Mouse (Mus musculus): ENCODE results near the gene Ms4a10. TPM values are rescaled to one million over a fixed set of nuclear protein-coding genes. Genes with fewer than 3 reads are reported as not detected.

The Ms4a10 gene
- polyA plus RNA-seq, 1 experiment, result not detected

DNA sequence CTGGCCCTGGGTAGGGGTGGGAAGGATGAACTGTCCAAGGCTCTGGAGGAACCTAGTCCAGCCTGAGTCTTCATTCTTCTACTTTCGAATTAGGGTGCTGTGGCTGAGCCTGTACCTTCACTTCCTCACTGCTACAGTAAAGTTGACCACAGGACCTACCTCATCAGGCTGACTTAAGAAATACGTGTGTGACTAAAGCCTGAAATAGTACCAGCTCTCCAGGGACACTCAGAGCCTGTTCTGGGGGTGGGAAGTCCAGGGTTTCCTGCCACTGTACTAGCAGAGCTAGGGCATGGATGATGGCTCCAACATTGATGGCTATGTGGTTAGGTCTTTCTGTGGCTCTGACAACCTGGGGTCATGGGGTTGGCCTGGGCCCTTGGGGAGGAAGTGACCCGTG, 30.5 kb downstream of the Ms4a10 start:
- 0 out of 2 replicates have a peak, but pooled peaks cover 7% of the 10 kb centered on the region for H3K4me1 ChIP-seq (ENCODE audit: control insufficient read depth, insufficient read depth, insufficient read length, low read length)
- no peak overlapping the region for H3K27ac ChIP-seq (replicated peaks; ENCODE audit: low read depth, low read length)
- no peak overlapping the region for H3K4me3 ChIP-seq (ENCODE audit: insufficient read depth, low read depth, low read length)

DNA sequence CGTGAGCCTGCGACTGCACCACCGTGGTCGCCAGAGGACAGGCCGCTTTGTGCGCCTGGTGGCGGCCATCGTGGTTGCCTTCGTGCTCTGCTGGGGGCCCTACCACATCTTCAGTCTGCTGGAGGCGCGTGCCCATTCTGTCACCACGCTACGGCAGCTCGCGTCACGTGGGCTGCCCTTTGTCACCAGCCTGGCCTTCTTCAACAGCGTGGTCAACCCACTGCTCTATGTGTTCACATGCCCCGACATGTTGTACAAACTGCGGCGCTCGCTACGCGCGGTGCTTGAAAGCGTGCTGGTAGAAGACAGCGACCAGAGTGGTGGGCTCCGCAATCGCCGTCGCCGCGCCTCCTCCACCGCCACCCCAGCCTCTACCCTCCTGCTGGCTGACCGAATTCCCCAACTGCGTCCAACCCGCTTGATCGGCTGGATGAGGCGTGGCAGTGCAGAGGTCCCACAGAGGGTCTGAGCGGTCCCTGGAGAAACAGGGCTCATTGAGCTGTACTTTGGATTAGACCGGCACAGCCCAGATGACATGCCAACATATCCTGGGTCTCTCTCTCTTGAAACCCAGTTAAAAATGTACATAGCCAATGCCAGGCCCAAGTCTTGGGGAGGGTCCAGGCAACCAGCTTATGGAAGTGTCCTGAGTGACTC, 33.5 kb downstream of the Ms4a10 start:
- H3K4me1 ChIP-seq (ENCODE audit: control insufficient read depth, insufficient read depth, insufficient read length, low read length), result no peaks in the 10 kb centered on the region
- H3K4me3 ChIP-seq (ENCODE audit: insufficient read depth, low read depth, low read length), result peak overlapping the region; percentile 33
- H3K27ac ChIP-seq (replicated peaks; ENCODE audit: low read depth, low read length), result no peak overlapping the region

DNA sequence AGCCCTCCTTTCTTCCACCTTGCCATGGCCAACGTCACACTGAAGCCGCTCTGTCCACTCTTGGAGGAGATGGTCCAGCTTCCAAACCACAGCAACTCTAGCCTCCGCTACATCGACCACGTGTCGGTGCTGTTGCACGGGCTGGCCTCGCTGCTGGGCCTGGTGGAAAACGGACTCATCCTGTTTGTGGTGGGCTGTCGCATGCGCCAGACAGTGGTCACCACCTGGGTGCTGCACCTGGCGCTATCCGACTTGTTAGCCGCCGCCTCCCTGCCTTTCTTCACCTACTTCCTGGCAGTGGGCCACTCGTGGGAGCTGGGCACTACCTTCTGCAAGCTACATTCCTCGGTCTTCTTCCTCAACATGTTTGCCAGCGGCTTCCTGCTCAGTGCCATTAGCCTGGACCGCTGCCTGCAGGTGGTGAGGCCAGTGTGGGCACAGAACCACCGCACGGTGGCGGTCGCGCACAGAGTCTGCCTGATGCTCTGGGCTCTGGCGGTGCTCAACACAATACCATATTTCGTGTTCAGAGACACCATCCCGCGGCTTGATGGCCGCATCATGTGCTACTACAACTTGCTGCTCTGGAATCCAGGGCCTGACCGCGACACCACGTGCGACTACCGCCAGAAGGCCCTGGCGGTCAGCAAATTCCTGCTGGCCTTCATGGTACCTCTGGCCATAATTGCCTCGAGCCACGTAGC, 34.2 kb downstream of the Ms4a10 start:
- Histone ChIP-seq H3K4me1 (ENCODE audit: control insufficient read depth, insufficient read depth, insufficient read length, low read length) (no peaks in the 10 kb centered on the region), H3K27ac (replicated peaks; ENCODE audit: low read depth, low read length) (no peak overlapping the region), H3K4me3 (ENCODE audit: insufficient read depth, low read depth, low read length) (peak overlapping the region; percentile 33)

DNA sequence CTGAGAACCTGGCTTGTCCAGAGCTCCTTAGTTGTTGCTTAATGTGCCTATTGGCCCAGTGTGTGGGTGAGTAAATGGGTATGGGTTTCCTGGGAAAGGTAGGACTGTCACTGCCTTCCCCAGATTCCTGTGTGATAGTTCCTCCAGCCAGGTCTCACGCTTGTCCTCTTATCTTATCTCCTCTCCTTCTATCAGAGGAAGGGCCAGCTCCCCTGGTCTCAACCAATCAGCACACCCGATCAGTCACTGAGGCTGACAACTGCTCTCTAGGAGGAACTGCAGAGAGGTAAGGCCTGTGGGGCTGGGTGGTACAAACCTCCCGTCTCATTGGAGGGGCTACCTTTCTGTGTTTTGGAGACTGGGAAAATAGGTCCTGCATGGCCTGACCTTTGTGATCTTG, 35.7 kb downstream of the Ms4a10 start:
- H3K4me1 ChIP-seq (ENCODE audit: control insufficient read depth, insufficient read depth, insufficient read length, low read length), result no peaks in the 10 kb centered on the region
- no peak overlapping the region for H3K4me3 ChIP-seq (ENCODE audit: insufficient read depth, low read depth, low read length)
- H3K27ac ChIP-seq (replicated peaks; ENCODE audit: low read depth, low read length), result no peak overlapping the region

DNA sequence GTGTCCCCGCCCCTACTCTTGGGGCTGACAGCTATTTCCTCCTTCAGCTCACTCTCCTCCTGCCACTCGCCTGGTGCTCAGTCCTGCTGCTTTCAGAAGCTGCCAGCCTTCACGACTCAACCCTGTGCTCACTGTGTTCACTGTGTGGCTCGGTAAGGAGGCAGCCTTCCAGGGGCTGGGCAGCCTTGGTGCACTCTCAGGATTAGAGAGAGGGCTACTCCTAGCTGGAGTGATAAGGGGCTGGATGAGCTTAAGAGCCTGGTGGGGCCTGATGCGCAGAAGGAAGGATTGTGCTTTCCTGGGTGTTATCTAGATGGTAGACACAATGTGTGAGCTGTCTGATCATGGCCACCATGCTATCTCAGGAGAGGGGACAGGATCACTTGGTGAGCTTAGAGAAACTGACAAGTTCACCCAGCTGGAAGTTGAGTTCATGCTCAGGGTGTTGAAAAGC, 37.3 kb downstream of the Ms4a10 start, which contains the start of gene Ptgdr2:
Gene Ptgdr2 (plus strand): TSS at position 51 of the 454 bp plus-strand sequence.
- no peak within 1 kb of the TSS for H3K4me3 ChIP-seq (ENCODE audit: insufficient read depth, low read depth, low read length)
- H3K27ac ChIP-seq (replicated peaks; ENCODE audit: low read depth, low read length), result no peak within 1 kb of the TSS
- no peaks in the 10 kb centered on the region for H3K4me1 ChIP-seq (ENCODE audit: control insufficient read depth, insufficient read depth, insufficient read length, low read length)

DNA sequence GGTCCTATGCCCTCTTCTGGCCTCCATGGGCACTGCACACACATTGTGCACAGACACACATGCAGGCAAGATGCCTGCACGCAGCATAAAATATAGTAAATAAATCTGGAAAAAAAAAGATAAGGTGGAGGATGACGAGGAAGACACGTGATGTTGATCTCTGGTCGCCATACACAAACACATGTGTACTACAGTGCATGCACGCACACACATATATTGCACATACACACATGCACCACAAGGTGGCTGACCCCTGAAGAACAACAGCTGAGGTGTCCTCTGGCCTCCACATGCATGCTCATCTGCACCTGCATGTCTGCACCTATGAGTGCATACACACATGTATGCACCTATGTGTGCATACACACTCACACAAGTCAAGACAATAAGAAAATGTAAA, 38.4 kb downstream of the Ms4a10 start:
- H3K27ac ChIP-seq (replicated peaks; ENCODE audit: low read depth, low read length), result no peak overlapping the region
- H3K4me1 ChIP-seq (ENCODE audit: control insufficient read depth, insufficient read depth, insufficient read length, low read length), result no peaks in the 10 kb centered on the region
- H3K4me3 ChIP-seq (ENCODE audit: insufficient read depth, low read depth, low read length), result no peak overlapping the region

DNA sequence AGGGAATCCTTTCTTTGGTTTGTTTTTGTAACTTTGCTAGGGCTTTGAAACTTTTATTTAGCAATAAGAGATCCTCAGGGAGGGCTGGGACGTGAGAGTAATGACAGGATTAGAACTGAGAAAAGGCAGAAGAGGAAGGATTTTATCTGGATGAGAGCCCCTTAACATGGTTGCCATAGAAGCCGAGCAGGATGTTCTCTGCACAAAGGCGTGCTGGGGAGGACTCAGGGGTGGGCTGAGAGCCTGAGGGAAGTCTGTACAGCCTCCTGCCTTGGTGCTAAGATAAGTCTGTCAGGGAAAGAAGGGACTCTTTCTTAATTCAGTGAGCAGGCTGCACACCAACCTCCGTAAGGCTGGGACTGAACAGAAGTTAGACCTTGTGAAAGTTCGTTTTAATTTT, 39.4 kb downstream of the Ms4a10 start:
- Histone ChIP-seq H3K27ac (replicated peaks; ENCODE audit: low read depth, low read length) (no peak overlapping the region), H3K4me3 (ENCODE audit: insufficient read depth, low read depth, low read length) (no peak overlapping the region), H3K4me1 (ENCODE audit: control insufficient read depth, insufficient read depth, insufficient read length, low read length) (no peaks in the 10 kb centered on the region)

DNA sequence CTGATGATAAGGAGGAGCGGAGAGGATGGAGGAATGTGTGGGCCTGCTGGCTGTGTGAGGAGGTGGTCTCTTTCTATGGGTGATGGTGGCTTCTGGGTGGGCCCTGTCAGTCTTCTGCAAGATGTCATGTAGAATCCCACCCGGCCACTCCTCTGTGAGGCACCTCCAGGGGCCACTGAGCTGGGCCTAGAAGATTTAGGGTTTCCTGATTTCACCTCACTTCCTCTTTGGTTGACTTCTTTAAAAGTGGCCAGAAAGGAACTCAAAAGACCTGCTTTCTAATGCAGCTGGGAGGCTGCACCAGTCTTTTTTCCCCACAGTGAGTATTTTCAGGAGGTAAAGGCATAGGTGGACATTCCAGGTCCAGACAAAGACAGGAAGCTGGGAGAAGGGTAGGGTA, 43.8 kb downstream of the Ms4a10 start:
- Histone ChIP-seq H3K27ac (replicated peaks; ENCODE audit: low read depth, low read length) (no peak overlapping the region), H3K4me3 (ENCODE audit: insufficient read depth, low read depth, low read length) (no peak overlapping the region), H3K4me1 (ENCODE audit: control insufficient read depth, insufficient read depth, insufficient read length, low read length) (no peaks in the 10 kb centered on the region)

DNA sequence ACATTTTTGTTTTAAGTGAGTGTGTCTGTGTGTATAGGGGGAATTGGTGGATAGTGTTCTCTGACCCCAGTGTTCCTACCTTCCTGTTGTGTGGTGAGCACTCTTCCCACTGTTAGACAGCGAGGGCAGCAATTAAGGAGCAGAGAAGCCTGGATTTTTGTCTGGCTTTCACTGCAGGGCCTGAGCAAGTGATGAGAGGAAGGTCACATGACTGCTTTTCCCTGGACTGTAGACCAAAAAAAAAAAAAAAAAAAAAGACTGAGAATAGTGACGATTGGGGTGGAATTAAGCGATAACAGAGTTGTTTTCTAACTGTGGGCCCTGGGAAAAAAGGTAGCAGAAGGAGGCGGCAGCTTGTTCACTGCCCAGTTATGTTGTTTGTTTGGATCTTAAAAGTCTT, 47.8 kb downstream of the Ms4a10 start:
- H3K27ac ChIP-seq (replicated peaks; ENCODE audit: low read depth, low read length), result no peak overlapping the region
- no peaks in the 10 kb centered on the region for H3K4me1 ChIP-seq (ENCODE audit: control insufficient read depth, insufficient read depth, insufficient read length, low read length)
- H3K4me3 ChIP-seq (ENCODE audit: insufficient read depth, low read depth, low read length), result no peak overlapping the region

DNA sequence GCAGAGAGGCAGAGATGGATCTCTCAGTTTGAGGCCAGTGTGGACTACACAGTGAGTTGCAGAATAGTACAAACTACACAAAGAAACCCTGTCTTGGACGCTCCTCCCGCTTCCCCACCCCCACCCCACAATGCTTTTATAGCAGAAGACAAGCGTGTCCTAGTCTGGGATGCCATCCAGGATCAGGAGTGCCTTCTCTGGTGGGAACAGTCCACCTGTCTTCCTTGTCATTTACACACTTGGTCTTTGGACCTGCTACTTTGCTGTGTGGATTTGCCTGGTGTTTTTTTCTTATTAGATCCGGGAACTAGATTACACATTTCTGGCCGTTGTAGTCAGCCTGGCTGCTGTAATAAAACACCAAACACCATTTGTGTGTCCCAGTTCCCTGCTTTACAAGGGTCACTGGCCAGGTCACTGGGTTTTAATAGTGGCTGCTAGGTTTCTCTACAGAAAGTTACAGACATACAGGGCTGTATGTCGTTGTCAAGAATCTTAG, 48.3 kb downstream of the Ms4a10 start:
- H3K27ac ChIP-seq (replicated peaks; ENCODE audit: low read depth, low read length), result no peak overlapping the region
- H3K4me1 ChIP-seq (ENCODE audit: control insufficient read depth, insufficient read depth, insufficient read length, low read length), result no peaks in the 10 kb centered on the region
- no peak overlapping the region for H3K4me3 ChIP-seq (ENCODE audit: insufficient read depth, low read depth, low read length)

DNA sequence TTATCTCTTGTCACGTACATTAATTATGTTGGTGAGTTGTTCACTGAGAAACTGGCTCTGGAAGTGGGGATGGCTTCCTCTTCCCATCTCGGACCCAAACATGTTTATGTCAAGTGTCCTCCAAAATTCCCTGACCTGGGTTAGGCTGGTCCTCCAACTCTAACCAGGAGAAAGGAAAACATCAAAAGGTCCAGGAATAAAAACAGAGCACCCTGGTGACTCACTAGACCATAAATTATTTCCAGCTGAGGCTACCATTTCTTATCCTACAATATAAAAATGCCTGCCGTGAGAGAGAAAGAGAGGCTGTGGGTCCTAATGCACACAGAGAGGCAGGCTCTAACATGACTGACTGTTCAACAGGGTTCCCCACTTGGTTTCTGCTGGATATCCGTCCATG, 50.2 kb downstream of the Ms4a10 start:
- Histone ChIP-seq H3K4me3 (ENCODE audit: insufficient read depth, low read depth, low read length) (no peak overlapping the region), H3K27ac (replicated peaks; ENCODE audit: low read depth, low read length) (no peak overlapping the region), H3K4me1 (ENCODE audit: control insufficient read depth, insufficient read depth, insufficient read length, low read length) (no peaks in the 10 kb centered on the region)

DNA sequence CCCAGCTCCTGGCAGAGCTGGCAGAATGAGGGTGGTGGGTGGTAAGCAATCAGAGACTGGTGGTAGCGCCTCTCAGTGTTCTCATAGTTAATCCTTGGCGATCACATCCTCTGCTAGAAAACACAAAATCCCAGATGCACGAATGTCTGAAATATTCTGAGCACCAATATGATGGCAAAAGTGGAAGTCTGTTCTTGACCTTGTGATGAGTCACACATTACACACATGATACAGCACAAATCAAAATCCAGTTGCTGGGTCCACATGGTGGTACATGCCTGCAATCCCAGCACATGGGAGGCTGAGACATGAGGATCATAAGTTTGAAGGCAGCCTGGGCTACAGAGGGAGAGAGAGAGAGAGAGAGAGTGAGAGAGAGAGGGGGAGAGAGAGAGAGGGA, 53.4 kb downstream of the Ms4a10 start:
- Histone ChIP-seq H3K27ac (replicated peaks; ENCODE audit: low read depth, low read length) (no peak overlapping the region), H3K4me3 (ENCODE audit: insufficient read depth, low read depth, low read length) (no peak overlapping the region), H3K4me1 (ENCODE audit: control insufficient read depth, insufficient read depth, insufficient read length, low read length) (no peaks in the 10 kb centered on the region)

DNA sequence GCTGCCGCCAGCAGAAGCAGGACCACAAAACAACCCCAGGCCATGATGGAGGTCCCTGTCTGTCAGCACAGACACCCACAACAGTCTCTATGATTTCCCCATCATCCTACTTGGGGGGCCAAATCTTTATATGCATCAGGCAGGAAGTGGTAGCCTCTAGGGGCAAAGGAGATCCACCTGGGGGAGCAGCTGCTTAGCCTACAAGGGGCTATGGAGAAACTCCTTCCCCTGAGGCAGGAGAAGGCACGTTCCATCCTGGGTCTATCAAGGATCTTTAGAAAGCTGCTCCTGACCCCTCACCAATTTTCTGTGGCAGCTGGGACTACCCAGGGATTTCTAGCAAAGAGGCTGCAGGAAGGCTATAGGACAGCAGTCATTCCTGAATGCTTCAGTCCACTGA, 53.9 kb downstream of the Ms4a10 start, which contains the start of gene Zp1:
Gene Zp1 (minus strand): TSS at position 101 of the 400 bp plus-strand sequence.
- Histone ChIP-seq H3K4me3 (ENCODE audit: insufficient read depth, low read depth, low read length) (no peak within 1 kb of the TSS), H3K27ac (replicated peaks; ENCODE audit: low read depth, low read length) (no peak within 1 kb of the TSS), H3K4me1 (ENCODE audit: control insufficient read depth, insufficient read depth, insufficient read length, low read length) (no peaks in the 10 kb centered on the region)

DNA sequence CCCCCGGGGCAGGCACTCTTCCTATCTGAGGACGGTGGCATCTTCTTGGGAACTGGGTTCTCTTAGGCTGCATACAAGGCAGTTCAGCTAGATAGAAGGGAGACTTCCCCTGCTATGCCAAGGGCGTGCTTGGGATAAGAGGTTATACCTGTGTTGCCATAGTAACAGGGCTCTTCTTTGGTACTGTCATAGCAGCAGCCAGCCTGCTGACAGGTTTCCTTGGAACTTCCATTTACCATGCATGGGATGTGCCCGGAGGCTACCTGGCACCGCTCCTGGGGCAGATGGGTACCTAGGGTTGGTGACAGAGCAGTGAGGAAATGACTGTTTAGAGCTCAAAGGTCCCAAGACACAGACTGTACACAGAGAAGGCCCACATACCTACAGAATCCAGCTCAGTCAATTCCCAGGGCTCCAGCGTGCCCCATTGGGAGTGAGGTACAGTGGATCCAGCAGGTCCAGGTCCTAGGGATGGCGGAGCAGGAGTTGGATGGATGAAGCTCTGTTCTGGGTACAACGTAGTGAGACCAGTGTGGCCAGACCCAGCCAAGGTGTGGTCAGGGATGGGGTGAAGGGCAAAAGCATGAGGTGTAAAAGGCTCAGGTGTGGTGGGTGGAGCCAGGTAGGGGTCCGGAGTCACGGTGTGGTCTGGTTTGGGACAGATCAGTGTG, 56.0 kb downstream of the Ms4a10 start:
- no peak overlapping the region for H3K27ac ChIP-seq (replicated peaks; ENCODE audit: low read depth, low read length)
- no peak overlapping the region for H3K4me3 ChIP-seq (ENCODE audit: insufficient read depth, low read depth, low read length)
- H3K4me1 ChIP-seq (ENCODE audit: control insufficient read depth, insufficient read depth, insufficient read length, low read length), result no peaks in the 10 kb centered on the region

DNA sequence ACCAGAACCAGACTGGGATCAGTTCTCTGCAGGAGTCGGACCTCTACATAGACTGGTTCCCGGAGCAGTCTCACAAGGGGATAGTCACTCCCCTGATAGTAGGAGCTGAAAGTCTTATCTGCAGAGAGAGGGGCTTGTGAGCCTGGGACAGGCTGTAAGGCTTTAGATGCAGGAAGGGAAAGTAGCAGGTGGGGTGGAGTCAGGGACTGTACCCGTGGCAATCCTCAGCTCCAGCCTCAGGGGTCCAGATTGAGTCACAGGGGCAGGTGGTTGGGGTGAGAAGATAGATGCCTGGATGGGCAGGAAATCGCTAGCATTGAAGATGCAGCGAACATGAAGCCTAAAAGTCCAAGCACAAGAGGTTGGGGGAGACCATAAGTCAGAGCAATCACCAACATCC, 58.0 kb downstream of the Ms4a10 start:
- H3K27ac ChIP-seq (replicated peaks; ENCODE audit: low read depth, low read length), result no peak overlapping the region
- H3K4me1 ChIP-seq (ENCODE audit: control insufficient read depth, insufficient read depth, insufficient read length, low read length), result no peaks in the 10 kb centered on the region
- H3K4me3 ChIP-seq (ENCODE audit: insufficient read depth, low read depth, low read length), result no peak overlapping the region

Data from brown adipose tissue, adult 24 weeks (tissue).